Mouse (Mus musculus) limb, embryonic 11.5 days (tissue): ENCODE data around the gene Lhx8. TPM values are rescaled to one million over a fixed set of nuclear protein-coding genes. Genes with fewer than 3 reads are reported as not detected.
A peak's percentile ranks its signal among the peaks of the same experiment; 100 is the strongest.

ENCODE experiments used
- ATAC-seq: fragments of 200-750 bp; cut with Nextera tagmentation; 2 replicates; pipeline ENCODE4 v1.8.0; 2017; ENCODE audit warnings: low read depth; ENCODE audit not compliant: insufficient number of reproducible peaks, low FRiP score, low TSS enrichment
- DNase-seq: peaks from one replicate; pipeline ENCODE4 v3.0.0-alpha.2; 2015; ENCODE audit warnings: low spot score
- H3K27ac ChIP-seq: fragments of 300-500 bp; sonication (generic); replicated peaks from 2 replicates; pipeline ENCODE4 v1.5.1; 2014; ENCODE audit warnings: low read depth, mild to moderate bottlenecking, low read length
- H3K27me3 ChIP-seq: fragments of 300-500 bp; sonication (generic); 2 replicates; pipeline ENCODE4 v1.6.1; 2014; ENCODE audit warnings: mild to moderate bottlenecking, low read length, mixed read lengths; ENCODE audit not compliant: control insufficient read depth, insufficient read depth
- H3K36me3 ChIP-seq: fragments of 300-500 bp; sonication (generic); 2 replicates; pipeline ENCODE4 v1.6.1; 2014; ENCODE audit warnings: mild to moderate bottlenecking, low read length, moderate library complexity, mixed read lengths; ENCODE audit not compliant: control insufficient read depth, insufficient read depth
- H3K4me1 ChIP-seq: fragments of 300-500 bp; sonication (generic); 2 replicates; pipeline ENCODE4 v1.6.1; 2014; ENCODE audit warnings: low read length, mixed read lengths; ENCODE audit not compliant: control insufficient read depth, insufficient read depth
- H3K4me2 ChIP-seq: fragments of 300-500 bp; sonication (generic); 2 replicates; pipeline ENCODE4 v1.6.1; 2014; ENCODE audit warnings: low read depth, mild to moderate bottlenecking, moderate library complexity; ENCODE audit not compliant: severe bottlenecking
- H3K4me3 ChIP-seq: fragments of 300-500 bp; sonication (generic); 2 replicates; pipeline ENCODE4 v1.5.1; 2014; ENCODE audit warnings: low read depth, low read length
- H3K9ac ChIP-seq: fragments of 300-500 bp; sonication (generic); 2 replicates; pipeline ENCODE4 v1.6.1; 2014; ENCODE audit warnings: mild to moderate bottlenecking, low read length
- H3K9me3 ChIP-seq: fragments of 300-500 bp; sonication (generic); 2 replicates; pipeline ENCODE4 v1.6.1; 2016; ENCODE audit warnings: low read length; ENCODE audit not compliant: control insufficient read depth
- WGBS: fragments of 180-500 bp; shearing (Covaris S2); extraction: QIAGEN DNeasy Blood & Tissue Kit; methylation state at CpG from one replicate; pipeline ENCODE4 v1.1.7; 2014; 5-methylcytosine and 5-hydroxymethylcytosine counted together
- polyA plus RNA-seq: library from polyadenylated mRNA; unstranded; fragments of >200 nt; fragmentation: Nextera tagmentation; extraction: Ambion mirVana; gene quantifications from 2 replicates; pipeline ENCODE4 v1.2.1, GENCODE M21; 2014

Lhx8 gene
- polyA plus RNA-seq, 1 experiment from 2014 or later, result 0.28 TPM

- Histone ChIP-seq H3K27ac (no peak overlapping the region), H3K36me3 (no peaks in the 10 kb centered on the region), H3K4me1 (peaks cover 8% of the 10 kb centered on the region; the same call in 1 of the 2 replicates), H3K27me3 (peaks cover 66% of the 10 kb centered on the region), H3K9ac (no peak overlapping the region), H3K4me3 (peak overlapping the region; percentile 34; the same call in 1 of the 2 replicates), H3K4me2 (peak overlapping the region; percentile 64), H3K9me3 (no peaks in the 10 kb centered on the region)
- under 1% methylated on average over 22 of the region's 22 CpGs for whole genome bisulfite sequencing
- peak; percentile 34 for DNase-seq
- no peak for ATAC-seq
Observed at GRCm38 (mm10) chr3:154328721-154329322, 1.6 kb downstream of the Lhx8 start.

GRCm38 (mm10) chr3:154327883-154328720 lies 2.4 kb downstream of the Lhx8 start:
- H3K27me3 ChIP-seq, result peaks cover 59% of the 10 kb centered on the region

GRCm38 (mm10) chr3:154327110-154327882 lies 3.2 kb downstream of the Lhx8 start:
- Histone ChIP-seq H3K4me2 (no peak overlapping the region), H3K27me3 (peaks cover 51% of the 10 kb centered on the region), H3K9ac (no peak overlapping the region), H3K27ac (no peak overlapping the region), H3K4me3 (no peak overlapping the region), H3K9me3 (no peaks in the 10 kb centered on the region), H3K36me3 (no peaks in the 10 kb centered on the region), H3K4me1 (peaks cover 8% of the 10 kb centered on the region; the same call in 1 of the 2 replicates)
- peak; percentile 44 for DNase-seq
- 0 out of 2 replicates have a peak, but pooled peaks have one; percentile 8 for ATAC-seq
- 2% methylated on average over 13 of the region's 13 CpGs for WGBS

More at GRCm38 (mm10) chr3:154327883-154328720, 2.4 kb downstream of the Lhx8 start:
- peaks cover 8% of the 10 kb centered on the region; the same call in 1 of the 2 replicates for H3K4me1 ChIP-seq
- no peak overlapping the region for H3K27ac ChIP-seq
- ATAC-seq, result peak; percentile 58; the same call in 1 of the 2 replicates
- peak; percentile 69 for DNase-seq
- peak overlapping the region; percentile 34 for H3K4me3 ChIP-seq
- peak overlapping the region; percentile 64 for H3K4me2 ChIP-seq
- H3K9me3 ChIP-seq, result no peaks in the 10 kb centered on the region
- H3K36me3 ChIP-seq, result no peaks in the 10 kb centered on the region
- WGBS, result 2% methylated on average over 74 of the region's 86 CpGs
- no peak overlapping the region for H3K9ac ChIP-seq

- H3K27me3 ChIP-seq, result peaks cover 14% of the 10 kb centered on the region; the same call in 1 of the 2 replicates
- no peak overlapping the region for H3K4me2 ChIP-seq
- H3K36me3 ChIP-seq, result no peaks in the 10 kb centered on the region
- ATAC-seq (no peak), DNase-seq (no peak)
- 69% methylated on average over 13 of the region's 13 CpGs for WGBS
- H3K9me3 ChIP-seq, result no peaks in the 10 kb centered on the region
- H3K4me3 ChIP-seq, result no peak overlapping the region
- no peaks in the 10 kb centered on the region for H3K4me1 ChIP-seq
- no peak overlapping the region for H3K27ac ChIP-seq
- H3K9ac ChIP-seq, result no peak overlapping the region
Observed at GRCm38 (mm10) chr3:154321921-154322574, 8.4 kb downstream of the Lhx8 start.

- no peak for ATAC-seq
- no peaks in the 10 kb centered on the region for H3K36me3 ChIP-seq
- WGBS, result 16% methylated on average over 5 of the region's 5 CpGs
Observed at GRCm38 (mm10) chr3:154317651-154318248, 12.7 kb downstream of the Lhx8 start.

GRCm38 (mm10) chr3:154305163-154305884 lies 25.1 kb downstream of the Lhx8 start:
- Histone ChIP-seq H3K9ac (no peak overlapping the region), H3K9me3 (no peaks in the 10 kb centered on the region), H3K4me1 (no peaks in the 10 kb centered on the region), H3K36me3 (no peaks in the 10 kb centered on the region), H3K4me2 (no peak overlapping the region), H3K27me3 (no peaks in the 10 kb centered on the region), H3K4me3 (no peak overlapping the region), H3K27ac (no peak overlapping the region)
- peak; percentile 70; the same call in 1 of the 2 replicates for ATAC-seq
- DNase-seq, result peak; percentile 28
- 55% methylated on average over 16 of the region's 16 CpGs for WGBS

More at GRCm38 (mm10) chr3:154317651-154318248, 12.7 kb downstream of the Lhx8 start:
- Histone ChIP-seq H3K9ac (no peak overlapping the region), H3K9me3 (no peaks in the 10 kb centered on the region), H3K4me3 (no peak overlapping the region), H3K4me2 (no peak overlapping the region), H3K27me3 (no peaks in the 10 kb centered on the region), H3K4me1 (no peaks in the 10 kb centered on the region), H3K27ac (no peak overlapping the region)
- peak; percentile 74 for DNase-seq

DNA sequence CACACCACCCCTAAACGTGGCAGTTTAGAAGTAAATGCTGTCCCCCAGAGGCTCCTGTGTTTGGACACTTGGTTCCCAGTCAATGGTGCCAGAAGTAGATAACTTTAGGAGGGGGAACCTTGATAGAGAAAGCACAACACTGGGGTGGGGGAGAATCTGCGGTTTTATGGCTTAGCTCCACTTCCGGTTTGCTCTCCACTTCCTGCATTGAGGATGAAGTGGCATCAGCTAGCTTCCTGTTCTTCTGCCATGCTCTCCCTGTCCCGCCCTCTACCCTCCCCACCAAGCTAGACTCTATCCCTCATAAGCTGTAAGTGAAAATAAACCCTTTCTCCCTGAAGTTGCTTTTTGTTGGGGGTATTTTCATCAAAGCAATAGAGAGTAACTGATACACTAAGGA lies 29.4 kb downstream of the Lhx8 start:
- 90% methylated on average over 4 of the region's 4 CpGs for WGBS
- no peak overlapping the region for H3K9ac ChIP-seq
- no peaks in the 10 kb centered on the region for H3K27me3 ChIP-seq
- H3K36me3 ChIP-seq, result no peaks in the 10 kb centered on the region
- no peak overlapping the region for H3K27ac ChIP-seq
- ATAC-seq, result no peak
- no peaks in the 10 kb centered on the region for H3K4me1 ChIP-seq
- DNase-seq, result no peak
- H3K4me2 ChIP-seq, result no peak overlapping the region
- H3K9me3 ChIP-seq, result no peaks in the 10 kb centered on the region
- no peak overlapping the region for H3K4me3 ChIP-seq
